Mouse (Mus musculus): ENCODE results near the gene Recql. TPM values are rescaled to one million over a fixed set of nuclear protein-coding genes. Genes with fewer than 3 reads are reported as not detected.

Gene Recql
- polyA plus RNA-seq, 1 experiment from 2014 or later, result 25.0 TPM

- Histone ChIP-seq H3K36me3 (ENCODE audit: control insufficient read depth, insufficient read depth, low read length) (peaks cover 19% of the 10 kb centered on the region), H3K4me3 (ENCODE audit: low read depth, low read length) (no peak overlapping the region), H3K4me2 (ENCODE audit: low read length) (no peak overlapping the region), H3K9ac (ENCODE audit: low read length) (no peak overlapping the region), H3K27ac (ENCODE audit: low read depth) (no peak overlapping the region), H3K4me1 (replicated peaks; ENCODE audit: control insufficient read depth, insufficient read depth, low read length) (no peaks in the 10 kb centered on the region), H3K9me3 (ENCODE audit: control insufficient read depth, low read length) (no peaks in the 10 kb centered on the region), H3K27me3 (replicated peaks; ENCODE audit: control insufficient read depth, insufficient read depth, low read length) (no peaks in the 10 kb centered on the region)
- whole genome bisulfite sequencing, result 91% methylated on average over 8 of the region's 8 CpGs
- DNase-seq (ENCODE audit: low spot score) (no peak), ATAC-seq (replicated peaks; ENCODE audit: low FRiP score, low TSS enrichment, low read depth) (no peak)
These were observed 8.1 kb downstream of the Recql start for GRCm38 (mm10) chr6:142378576-142379330.

GRCm38 (mm10) chr6:142377081-142377480 lies 9.8 kb downstream of the Recql start:
- no peak overlapping the region for H3K27ac ChIP-seq (ENCODE audit: low read depth)

GRCm38 (mm10) chr6:142369568-142369967 lies 17.3 kb downstream of the Recql start:
- no peaks in the 10 kb centered on the region for H3K27me3 ChIP-seq (replicated peaks; ENCODE audit: control insufficient read depth, insufficient read depth, low read length)
- ATAC-seq (replicated peaks; ENCODE audit: low FRiP score, low TSS enrichment, low read depth) (no peak), DNase-seq (ENCODE audit: low spot score) (no peak)
- no peaks in the 10 kb centered on the region for H3K9me3 ChIP-seq (ENCODE audit: control insufficient read depth, low read length)
- no peak overlapping the region for H3K4me2 ChIP-seq (ENCODE audit: low read length)
- H3K4me1 ChIP-seq (replicated peaks; ENCODE audit: control insufficient read depth, insufficient read depth, low read length), result no peaks in the 10 kb centered on the region
- no peak overlapping the region for H3K9ac ChIP-seq (ENCODE audit: low read length)
- peaks cover 61% of the 10 kb centered on the region for H3K36me3 ChIP-seq (ENCODE audit: control insufficient read depth, insufficient read depth, low read length)
- no peak overlapping the region for H3K27ac ChIP-seq (ENCODE audit: low read depth)
- WGBS, result 88% methylated on average over 3 of the region's 3 CpGs
- H3K4me3 ChIP-seq (ENCODE audit: low read depth, low read length), result no peak overlapping the region

More at GRCm38 (mm10) chr6:142377081-142377480, 9.8 kb downstream of the Recql start:
- no peaks in the 10 kb centered on the region for H3K9me3 ChIP-seq (ENCODE audit: control insufficient read depth, low read length)
- H3K27me3 ChIP-seq (replicated peaks; ENCODE audit: control insufficient read depth, insufficient read depth, low read length), result no peaks in the 10 kb centered on the region
- H3K36me3 ChIP-seq (ENCODE audit: control insufficient read depth, insufficient read depth, low read length), result peaks cover 27% of the 10 kb centered on the region
- H3K4me2 ChIP-seq (ENCODE audit: low read length), result no peak overlapping the region
- 63% methylated on average over 1 of the region's 1 CpGs for WGBS
- no peak overlapping the region for H3K4me3 ChIP-seq (ENCODE audit: low read depth, low read length)
- no peaks in the 10 kb centered on the region for H3K4me1 ChIP-seq (replicated peaks; ENCODE audit: control insufficient read depth, insufficient read depth, low read length)
- DNase-seq (ENCODE audit: low spot score), result no peak
- H3K9ac ChIP-seq (ENCODE audit: low read length), result no peak overlapping the region
- no peak for ATAC-seq (replicated peaks; ENCODE audit: low FRiP score, low TSS enrichment, low read depth)

GRCm38 (mm10) chr6:142367565-142367964 lies 19.3 kb downstream of the Recql start:
- Histone ChIP-seq H3K4me3 (ENCODE audit: low read depth, low read length) (no peak overlapping the region), H3K9me3 (ENCODE audit: control insufficient read depth, low read length) (no peaks in the 10 kb centered on the region), H3K27ac (ENCODE audit: low read depth) (no peak overlapping the region), H3K4me1 (replicated peaks; ENCODE audit: control insufficient read depth, insufficient read depth, low read length) (no peaks in the 10 kb centered on the region), H3K9ac (ENCODE audit: low read length) (no peak overlapping the region), H3K36me3 (ENCODE audit: control insufficient read depth, insufficient read depth, low read length) (peaks cover 62% of the 10 kb centered on the region), H3K4me2 (ENCODE audit: low read length) (no peak overlapping the region), H3K27me3 (replicated peaks; ENCODE audit: control insufficient read depth, insufficient read depth, low read length) (no peaks in the 10 kb centered on the region)
- ATAC-seq (replicated peaks; ENCODE audit: low FRiP score, low TSS enrichment, low read depth), result no peak
- 93% methylated on average over 3 of the region's 3 CpGs for WGBS
- no peak for DNase-seq (ENCODE audit: low spot score)

- Histone ChIP-seq H3K36me3 (ENCODE audit: control insufficient read depth, insufficient read depth, low read length) (peaks cover 62% of the 10 kb centered on the region), H3K27ac (ENCODE audit: low read depth) (no peak overlapping the region), H3K4me2 (ENCODE audit: low read length) (no peak overlapping the region), H3K9me3 (ENCODE audit: control insufficient read depth, low read length) (no peaks in the 10 kb centered on the region), H3K4me3 (ENCODE audit: low read depth, low read length) (no peak overlapping the region), H3K9ac (ENCODE audit: low read length) (no peak overlapping the region), H3K27me3 (replicated peaks; ENCODE audit: control insufficient read depth, insufficient read depth, low read length) (no peaks in the 10 kb centered on the region), H3K4me1 (replicated peaks; ENCODE audit: control insufficient read depth, insufficient read depth, low read length) (no peaks in the 10 kb centered on the region)
- ATAC-seq (replicated peaks; ENCODE audit: low FRiP score, low TSS enrichment, low read depth), result no peak
- 93% methylated on average over 10 of the region's 10 CpGs for WGBS
- no peak for DNase-seq (ENCODE audit: low spot score)
These were observed 20.3 kb downstream of the Recql start for GRCm38 (mm10) chr6:142366473-142367018.

- H3K27ac ChIP-seq (ENCODE audit: low read depth), result no peak overlapping the region
- ATAC-seq (replicated peaks; ENCODE audit: low FRiP score, low TSS enrichment, low read depth), result no peak
- peaks cover 62% of the 10 kb centered on the region for H3K36me3 ChIP-seq (ENCODE audit: control insufficient read depth, insufficient read depth, low read length)
- no peak overlapping the region for H3K4me2 ChIP-seq (ENCODE audit: low read length)
- H3K27me3 ChIP-seq (replicated peaks; ENCODE audit: control insufficient read depth, insufficient read depth, low read length), result no peaks in the 10 kb centered on the region
- H3K4me1 ChIP-seq (replicated peaks; ENCODE audit: control insufficient read depth, insufficient read depth, low read length), result no peaks in the 10 kb centered on the region
- WGBS, result 90% methylated on average over 8 of the region's 8 CpGs
- no peak overlapping the region for H3K9ac ChIP-seq (ENCODE audit: low read length)
- H3K4me3 ChIP-seq (ENCODE audit: low read depth, low read length), result no peak overlapping the region
- DNase-seq (ENCODE audit: low spot score), result no peak
- H3K9me3 ChIP-seq (ENCODE audit: control insufficient read depth, low read length), result no peaks in the 10 kb centered on the region
These were observed 21.0 kb downstream of the Recql start for GRCm38 (mm10) chr6:142365742-142366472.

GRCm38 (mm10) chr6:142363019-142363576 lies 23.8 kb downstream of the Recql start:
- Histone ChIP-seq H3K9ac (ENCODE audit: low read length) (no peak overlapping the region), H3K4me2 (ENCODE audit: low read length) (no peak overlapping the region), H3K36me3 (ENCODE audit: control insufficient read depth, insufficient read depth, low read length) (peaks cover 62% of the 10 kb centered on the region), H3K4me3 (ENCODE audit: low read depth, low read length) (no peak overlapping the region), H3K27ac (ENCODE audit: low read depth) (no peak overlapping the region), H3K4me1 (replicated peaks; ENCODE audit: control insufficient read depth, insufficient read depth, low read length) (no peaks in the 10 kb centered on the region), H3K9me3 (ENCODE audit: control insufficient read depth, low read length) (no peaks in the 10 kb centered on the region), H3K27me3 (replicated peaks; ENCODE audit: control insufficient read depth, insufficient read depth, low read length) (no peaks in the 10 kb centered on the region)
- WGBS, result 70% methylated on average over 9 of the region's 9 CpGs
- ATAC-seq (replicated peaks; ENCODE audit: low FRiP score, low TSS enrichment, low read depth) (no peak), DNase-seq (ENCODE audit: low spot score) (no peak)

GRCm38 (mm10) chr6:142362036-142362435 lies 24.9 kb downstream of the Recql start:
- 89% methylated on average over 6 of the region's 6 CpGs for WGBS
- H3K27ac ChIP-seq (ENCODE audit: low read depth), result no peak overlapping the region
- H3K9me3 ChIP-seq (ENCODE audit: control insufficient read depth, low read length), result no peaks in the 10 kb centered on the region
- no peak overlapping the region for H3K4me2 ChIP-seq (ENCODE audit: low read length)
- H3K27me3 ChIP-seq (replicated peaks; ENCODE audit: control insufficient read depth, insufficient read depth, low read length), result no peaks in the 10 kb centered on the region
- no peak for DNase-seq (ENCODE audit: low spot score)
- no peak for ATAC-seq (replicated peaks; ENCODE audit: low FRiP score, low TSS enrichment, low read depth)
- H3K4me1 ChIP-seq (replicated peaks; ENCODE audit: control insufficient read depth, insufficient read depth, low read length), result no peaks in the 10 kb centered on the region
- H3K9ac ChIP-seq (ENCODE audit: low read length), result no peak overlapping the region
- peaks cover 63% of the 10 kb centered on the region for H3K36me3 ChIP-seq (ENCODE audit: control insufficient read depth, insufficient read depth, low read length)
- no peak overlapping the region for H3K4me3 ChIP-seq (ENCODE audit: low read depth, low read length)

Measured in intestine, embryonic 14.5 days (tissue).